Mouse (Mus musculus): ENCODE results near the gene Nrip2. TPM values are rescaled to one million over a fixed set of nuclear protein-coding genes. Genes with fewer than 3 reads are reported as not detected.

Nrip2 gene
- total RNA-seq, 2 experiments from 2014 or later, result not detected

DNA sequence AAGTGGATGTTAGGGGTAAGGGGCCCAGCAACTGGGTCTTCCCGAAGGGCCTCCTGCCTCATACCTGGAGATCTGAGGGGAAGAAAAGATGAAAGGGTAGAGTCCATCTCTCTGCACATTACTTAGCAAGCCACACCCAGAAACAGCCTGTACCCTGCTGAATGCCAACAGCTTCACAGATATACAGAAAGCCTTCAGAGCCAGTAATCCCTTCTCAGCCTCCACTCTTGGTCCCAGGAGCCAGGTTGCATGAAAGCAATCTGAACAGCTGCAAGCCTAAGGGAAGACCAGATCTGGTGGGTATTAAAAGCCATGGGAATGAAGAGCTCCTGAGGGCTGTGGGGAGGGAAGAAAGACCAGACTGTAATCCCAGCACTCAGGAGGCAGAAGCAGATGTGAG is 9.9 kb upstream of the Nrip2 start:
- ATAC-seq (replicated peaks; ENCODE audit: low FRiP score, poor library complexity, severe bottlenecking), result no peak

DNA sequence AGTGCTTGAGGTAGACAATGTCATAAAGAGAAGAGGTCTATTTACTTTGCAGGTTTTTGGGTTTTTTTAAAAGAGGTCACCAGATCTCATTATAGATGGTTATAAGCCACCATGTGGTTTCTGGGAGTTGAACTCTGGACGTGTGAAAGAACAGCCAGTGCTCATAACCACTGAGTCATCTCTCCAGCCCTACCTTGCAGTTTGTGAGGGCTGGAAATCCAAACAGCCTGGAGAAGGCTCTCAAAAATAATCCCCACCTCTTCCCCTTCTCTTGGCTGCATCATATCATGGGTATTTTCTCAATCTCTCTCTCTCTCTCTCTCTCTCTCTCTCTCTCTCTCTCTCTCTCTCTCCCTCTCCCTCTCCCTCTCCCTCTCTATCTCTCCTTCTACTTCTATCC is 8.4 kb upstream of the Nrip2 start:
- ATAC-seq (replicated peaks; ENCODE audit: low FRiP score, poor library complexity, severe bottlenecking), result no peak

DNA sequence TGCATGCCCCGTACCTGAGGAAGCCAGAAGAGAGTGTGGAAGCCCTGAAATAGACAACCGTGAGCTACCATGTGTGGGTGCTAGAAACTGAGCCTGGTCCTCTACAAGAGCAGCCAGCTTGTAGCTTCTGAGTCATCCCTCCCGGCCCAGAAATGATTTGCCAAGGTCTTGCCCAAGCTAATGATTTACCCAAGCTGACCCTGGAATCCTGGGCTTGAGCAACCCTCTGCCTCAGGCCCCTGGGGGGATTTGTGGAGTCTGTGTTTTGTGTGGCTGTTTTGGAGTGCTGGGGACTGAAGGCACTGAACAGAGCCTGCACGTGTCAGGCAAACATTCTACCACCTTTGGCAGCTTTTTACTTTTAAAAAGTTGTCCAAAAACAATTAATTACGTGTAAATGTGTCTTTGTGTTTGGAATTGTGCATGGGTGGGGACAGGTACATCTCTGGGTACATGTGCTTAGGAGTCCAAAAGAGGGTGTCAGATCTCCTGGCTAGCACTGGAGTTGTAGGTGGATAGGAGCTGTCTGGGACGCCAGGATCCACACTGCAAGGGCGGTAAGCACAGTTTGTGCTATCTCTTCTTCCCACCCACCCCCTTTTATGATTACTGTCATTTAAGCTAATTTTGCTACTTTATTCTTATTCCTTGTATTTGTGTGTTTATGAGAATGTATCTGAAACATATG is 1.4 kb upstream of the Nrip2 start:
- ATAC-seq (replicated peaks; ENCODE audit: low FRiP score, poor library complexity, severe bottlenecking), result no peak

DNA sequence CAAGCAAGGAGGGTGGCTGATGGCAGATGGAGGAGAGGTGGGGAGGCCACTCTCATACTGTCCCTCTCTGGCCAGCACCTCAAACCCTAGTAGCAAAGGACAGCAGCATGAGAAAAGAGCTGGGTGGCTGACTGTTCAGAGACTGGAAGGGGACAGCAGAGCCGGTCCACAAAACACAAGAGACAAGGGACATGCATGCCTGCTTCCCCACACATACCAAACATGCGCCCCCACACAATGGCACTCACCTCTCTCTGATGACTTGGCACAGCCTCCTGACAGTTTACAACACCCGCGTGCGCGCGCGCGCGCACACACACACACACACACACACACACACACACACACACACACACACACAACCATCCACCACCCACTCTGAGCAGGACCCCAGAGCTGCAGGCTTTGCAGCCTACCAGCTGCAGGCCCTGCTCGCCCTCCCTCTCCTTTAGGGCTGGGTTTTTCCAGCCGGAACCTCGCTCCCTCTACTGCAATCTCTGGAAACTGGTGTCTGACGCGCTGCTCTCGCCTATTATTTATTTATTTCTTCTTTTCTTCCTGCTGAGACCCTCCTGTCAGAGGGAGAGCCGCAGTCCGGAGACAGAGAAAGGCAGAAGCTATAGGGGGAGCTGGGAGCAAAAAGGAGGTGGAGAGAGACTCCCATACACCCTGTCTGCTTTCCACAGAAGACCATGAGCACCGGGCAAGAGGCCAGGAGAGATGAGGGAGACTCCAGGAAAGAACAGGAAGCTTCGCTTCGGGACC is 507 bp downstream of the Nrip2 start:
- no peak for ATAC-seq (replicated peaks; ENCODE audit: low FRiP score, poor library complexity, severe bottlenecking)

DNA sequence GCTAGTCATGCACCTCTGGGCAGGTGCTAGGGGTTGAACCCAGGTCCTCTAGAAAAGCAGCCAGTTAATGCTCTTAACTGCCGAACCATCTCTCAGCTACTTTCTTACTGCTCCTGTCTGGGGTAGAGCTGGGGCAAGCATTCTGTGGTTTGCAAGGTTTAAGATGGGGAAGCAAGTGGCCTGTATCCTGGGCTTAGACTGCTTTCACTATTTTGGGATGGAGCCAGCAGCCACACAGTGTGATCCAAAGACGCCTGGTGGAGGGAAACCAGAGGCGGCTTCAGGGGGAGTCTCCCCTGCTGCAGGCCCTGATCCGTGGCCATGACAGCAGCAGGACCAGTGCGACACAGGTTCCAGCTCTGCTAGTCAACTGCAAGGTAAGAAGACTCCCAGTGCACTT is 5.6 kb downstream of the Nrip2 start:
- ATAC-seq (replicated peaks; ENCODE audit: low FRiP score, poor library complexity, severe bottlenecking), result no peak

DNA sequence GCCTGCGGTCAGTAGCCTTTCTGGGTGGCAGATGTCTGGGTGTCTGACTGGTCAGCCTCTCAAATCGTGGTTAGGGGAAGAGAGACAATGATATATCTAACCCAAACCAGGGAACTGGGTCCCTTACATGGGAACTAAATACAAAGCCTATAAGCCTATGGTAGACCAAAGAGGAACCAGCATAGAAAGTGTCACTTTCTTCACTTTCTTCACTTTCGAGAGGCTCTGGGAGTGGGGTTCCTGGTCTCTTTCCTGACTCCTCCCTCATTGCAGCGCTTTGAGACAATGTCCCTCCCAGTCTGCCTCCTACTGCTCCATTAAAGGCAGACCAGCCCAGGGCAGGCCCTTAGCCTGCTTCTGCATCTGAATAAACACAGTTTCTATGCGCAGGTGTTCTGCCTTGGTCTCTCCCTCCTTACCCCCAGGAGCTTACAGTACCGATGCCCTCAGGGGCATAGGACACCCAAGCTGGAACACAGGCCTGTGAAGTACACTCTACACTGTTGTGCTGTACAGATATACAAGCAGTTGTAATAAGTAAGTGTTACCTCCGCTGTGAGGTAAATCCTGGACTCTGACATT is 9.5 kb downstream of the Nrip2 start:
- no peak for ATAC-seq (replicated peaks; ENCODE audit: low FRiP score, poor library complexity, severe bottlenecking)

DNA sequence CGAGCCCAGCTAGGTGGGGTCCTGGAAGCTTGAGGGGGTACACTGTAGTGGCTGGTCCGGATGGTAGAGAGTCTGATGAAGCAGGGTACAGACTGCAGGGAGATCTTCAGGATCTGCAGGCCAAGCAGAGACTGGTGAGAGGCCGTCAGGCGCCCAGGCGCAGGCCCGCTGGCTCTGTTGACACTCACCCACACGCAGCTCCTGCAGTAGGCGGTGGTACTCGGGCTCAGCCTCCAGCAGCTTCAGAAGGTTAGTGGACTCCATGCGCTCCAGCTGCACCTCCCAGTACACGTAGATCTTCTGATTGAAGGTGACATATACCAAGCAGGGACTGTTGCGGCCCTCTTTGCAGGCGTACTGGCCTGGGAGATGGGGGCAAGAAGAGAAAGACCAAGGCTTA is 11.2 kb downstream of the Nrip2 start:
- ATAC-seq (replicated peaks; ENCODE audit: low FRiP score, poor library complexity, severe bottlenecking), result no peak

DNA sequence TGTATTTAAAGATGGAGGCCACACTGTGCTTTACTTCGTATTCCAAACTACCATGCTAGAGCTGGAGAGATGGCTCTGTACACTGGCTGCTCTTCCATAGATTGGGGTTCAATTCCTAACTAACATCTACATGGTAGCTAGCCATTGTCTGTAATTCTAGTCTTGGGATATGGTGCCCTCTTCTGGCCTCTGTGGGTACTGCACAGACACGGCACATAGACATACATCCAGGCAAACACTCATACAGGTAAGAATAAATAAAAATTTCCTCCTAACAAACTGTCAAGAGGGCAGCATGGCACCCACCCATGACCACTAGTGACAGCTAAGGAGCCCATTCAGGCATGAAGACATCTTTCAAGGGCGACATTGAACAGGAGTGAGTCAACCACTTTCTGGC is 12.0 kb downstream of the Nrip2 start:
- ATAC-seq (replicated peaks; ENCODE audit: low FRiP score, poor library complexity, severe bottlenecking), result peak; percentile 61; the same call in 1 of the 2 replicates

DNA sequence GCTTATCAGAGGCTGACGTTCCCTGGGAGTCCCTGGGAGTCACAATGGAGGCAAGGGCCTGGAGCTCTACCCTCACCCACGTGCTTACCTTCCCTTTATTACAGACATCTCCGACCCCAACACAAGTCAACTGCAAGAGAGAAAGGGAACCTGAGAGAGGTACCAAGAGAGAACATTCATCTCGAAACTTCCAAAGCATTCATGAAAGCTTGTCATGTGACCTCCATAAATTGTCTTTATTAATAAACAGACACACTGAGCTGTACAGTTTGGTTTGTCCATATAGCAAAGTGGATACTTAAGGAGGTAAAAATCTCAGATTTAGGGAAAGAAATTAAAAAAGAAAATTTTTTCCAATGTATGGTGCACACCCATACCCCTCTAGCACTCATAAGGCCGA is 17.1 kb downstream of the Nrip2 start:
- no peak for ATAC-seq (replicated peaks; ENCODE audit: low FRiP score, poor library complexity, severe bottlenecking)

DNA sequence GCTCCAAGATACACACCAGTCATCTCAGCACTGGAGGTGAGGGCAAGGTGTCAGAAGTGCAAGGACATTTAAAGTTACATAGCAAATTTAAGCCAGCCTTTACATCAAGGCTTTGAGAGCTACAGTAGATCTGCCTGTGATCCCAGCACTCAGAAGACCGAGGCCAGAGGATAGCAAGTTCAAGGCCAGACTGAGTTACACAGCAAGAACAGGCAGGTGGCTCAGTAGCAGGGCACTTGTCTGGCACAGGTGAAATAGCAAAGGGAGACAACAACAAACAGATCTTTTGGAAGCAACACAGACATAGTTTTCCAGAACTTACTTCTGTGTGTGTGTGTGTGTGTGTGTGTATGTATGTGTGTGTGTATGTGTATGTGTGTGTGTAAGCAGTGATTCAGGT is 19.0 kb downstream of the Nrip2 start:
- no peak for ATAC-seq (replicated peaks; ENCODE audit: low FRiP score, poor library complexity, severe bottlenecking)

DNA sequence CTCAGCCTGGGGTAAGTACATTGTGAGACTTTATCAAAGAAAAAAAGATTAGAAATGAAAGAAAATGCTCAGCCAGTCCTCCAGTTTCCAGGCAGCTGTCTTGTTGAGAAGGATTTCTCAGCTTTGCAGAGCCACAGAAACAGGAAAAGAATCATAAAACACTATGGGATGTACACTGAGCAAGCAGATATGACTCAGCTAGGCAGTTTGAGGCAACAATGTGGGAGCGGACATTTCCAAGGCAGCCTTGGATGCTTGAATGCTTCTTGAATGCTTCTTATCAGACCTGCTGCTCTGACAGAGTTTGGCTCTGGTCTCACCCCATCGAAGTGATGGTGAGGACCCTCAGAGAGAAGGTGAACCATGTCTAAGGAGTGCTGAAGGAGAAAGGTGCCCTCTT is 21.9 kb downstream of the Nrip2 start:
- ATAC-seq (replicated peaks; ENCODE audit: low FRiP score, poor library complexity, severe bottlenecking), result no peak

DNA sequence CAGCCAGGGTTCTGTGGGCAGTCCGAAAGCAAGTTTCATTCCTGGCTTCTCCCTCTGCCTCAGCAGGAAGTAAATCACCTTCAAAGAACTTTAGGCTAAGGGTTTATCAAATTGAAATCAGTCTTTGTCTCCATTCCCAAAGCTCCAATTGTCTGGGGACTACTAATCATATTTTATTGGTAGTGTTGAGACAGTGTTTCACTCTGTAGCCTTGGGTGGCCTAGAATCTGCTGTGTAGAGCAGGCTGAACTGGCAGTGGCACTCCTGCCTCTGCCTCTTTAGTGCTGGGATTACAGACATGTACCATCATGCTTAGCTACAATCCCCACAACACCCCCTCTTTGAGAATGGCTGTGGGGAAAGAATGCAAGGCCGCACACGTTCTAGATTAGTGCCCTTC is 22.4 kb downstream of the Nrip2 start:
- ATAC-seq (replicated peaks; ENCODE audit: low FRiP score, poor library complexity, severe bottlenecking), result no peak

DNA sequence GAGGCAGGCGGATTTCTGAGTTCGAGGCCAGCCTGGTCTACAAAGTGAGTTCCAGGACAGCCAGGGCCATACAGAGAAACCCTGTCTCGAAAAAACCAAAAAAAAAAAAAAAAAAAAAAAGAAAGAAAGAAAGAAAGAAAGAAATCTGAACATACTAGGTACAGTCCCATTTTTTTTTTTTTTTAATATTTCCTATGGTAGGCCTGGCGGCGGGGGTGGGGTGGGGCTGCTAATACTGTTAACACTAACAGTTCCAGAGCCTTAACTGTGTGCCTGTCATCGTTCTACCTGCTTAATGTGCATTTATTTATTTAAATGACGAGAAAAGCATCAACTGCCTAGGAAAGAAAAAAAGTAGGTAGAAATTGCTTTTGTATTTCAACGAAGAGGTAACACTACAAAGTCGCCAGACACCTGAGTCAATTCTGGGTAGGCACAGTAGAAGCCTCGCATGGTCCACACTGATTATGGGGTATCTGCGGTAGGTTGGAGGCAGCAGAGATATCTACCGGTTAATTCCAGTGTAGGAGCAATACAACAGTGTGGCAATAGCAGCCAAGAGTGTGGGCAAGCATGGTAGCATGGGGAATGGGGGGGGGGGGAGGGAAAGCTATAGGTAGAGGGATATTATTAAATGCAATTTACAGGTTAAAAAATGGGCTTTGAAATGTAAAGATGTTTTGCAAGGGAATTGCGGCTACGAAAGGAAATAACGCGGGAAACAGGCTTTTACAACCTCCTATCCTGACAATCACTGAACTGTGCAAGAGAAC is 24.6 kb downstream of the Nrip2 start:
- ATAC-seq (replicated peaks; ENCODE audit: low FRiP score, poor library complexity, severe bottlenecking), result peak; percentile 40; the same call in 1 of the 2 replicates

DNA sequence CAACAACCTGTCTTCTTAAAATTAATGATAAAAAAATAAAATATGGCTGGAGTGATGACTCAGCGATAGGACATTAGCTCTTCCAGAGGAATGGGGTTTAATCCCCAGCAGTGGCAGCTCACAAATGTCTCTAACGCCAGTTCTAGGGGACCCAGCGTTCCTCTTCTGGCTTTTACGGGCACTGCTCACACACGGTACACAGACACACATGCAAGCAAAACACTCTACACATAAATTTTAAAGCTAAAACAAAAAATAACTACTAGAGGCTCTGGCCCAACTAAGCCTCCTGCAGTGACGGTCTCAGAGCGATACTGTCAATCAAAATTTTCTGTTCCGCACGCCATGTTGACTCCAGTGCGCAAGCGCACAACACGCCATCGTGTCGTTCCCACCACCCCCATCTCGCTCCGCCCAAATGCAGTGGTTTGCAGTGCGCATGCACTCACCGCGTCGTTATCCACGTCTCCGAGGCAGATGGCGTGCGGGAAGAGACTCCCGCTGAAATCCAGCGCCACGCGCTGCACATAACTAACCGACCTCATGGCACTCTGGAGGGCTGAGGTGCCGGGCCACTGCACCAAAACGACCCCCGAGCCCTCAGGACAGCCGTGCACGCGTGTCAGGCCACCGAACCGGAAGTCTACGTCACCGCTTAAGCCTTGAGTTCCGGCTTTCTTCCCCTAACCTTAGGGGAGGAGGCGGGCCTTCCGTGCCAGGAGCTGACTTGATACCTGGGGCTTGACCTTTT is 25.3 kb downstream of the Nrip2 start, which contains the start of gene Itfg2:
TSS of gene Itfg2 (minus strand) at position 663 of the 751 bp plus-strand sequence.
- ATAC-seq (replicated peaks; ENCODE audit: low FRiP score, poor library complexity, severe bottlenecking), result peak; percentile 97

DNA sequence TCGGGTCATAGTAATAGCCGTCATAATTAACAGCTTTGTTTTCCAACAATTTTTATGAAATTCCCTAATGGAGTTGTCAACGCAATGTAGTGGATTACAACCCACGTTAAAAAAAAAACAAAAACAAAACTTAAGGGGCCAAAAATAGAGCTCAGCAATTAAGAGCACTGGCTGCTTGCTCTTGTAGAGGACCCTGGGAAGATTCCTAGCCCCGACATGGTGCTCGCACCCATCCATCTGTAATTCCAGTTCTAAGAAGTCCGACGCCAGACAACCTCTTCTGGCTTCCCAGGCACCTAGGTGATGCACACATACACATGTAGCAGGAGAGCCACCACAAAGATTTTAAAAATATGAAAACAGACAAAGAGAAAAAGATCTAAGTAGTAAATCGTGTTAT is 25.9 kb downstream of the Nrip2 start:
- ATAC-seq (replicated peaks; ENCODE audit: low FRiP score, poor library complexity, severe bottlenecking), result no peak

DNA sequence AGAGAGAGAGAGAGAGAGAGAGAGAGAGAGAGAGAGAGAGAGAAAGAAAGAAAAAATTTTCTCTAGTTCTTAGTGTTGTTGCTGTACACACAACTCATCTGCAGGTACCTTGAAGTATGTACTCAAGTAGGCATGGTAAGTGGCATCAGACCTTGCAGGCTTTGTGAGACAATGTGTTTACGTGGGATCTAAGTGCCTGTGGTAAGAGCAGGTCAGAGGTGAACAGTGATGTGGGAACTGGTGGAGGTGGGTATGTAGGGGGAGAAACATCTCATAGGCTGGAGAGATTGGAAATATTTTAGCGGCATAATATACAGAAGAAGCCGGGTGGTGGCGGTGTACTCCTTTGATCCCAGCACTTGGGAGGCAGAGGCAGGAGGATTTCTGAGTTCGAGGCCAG is 28.5 kb downstream of the Nrip2 start:
- ATAC-seq (replicated peaks; ENCODE audit: low FRiP score, poor library complexity, severe bottlenecking), result no peak

DNA sequence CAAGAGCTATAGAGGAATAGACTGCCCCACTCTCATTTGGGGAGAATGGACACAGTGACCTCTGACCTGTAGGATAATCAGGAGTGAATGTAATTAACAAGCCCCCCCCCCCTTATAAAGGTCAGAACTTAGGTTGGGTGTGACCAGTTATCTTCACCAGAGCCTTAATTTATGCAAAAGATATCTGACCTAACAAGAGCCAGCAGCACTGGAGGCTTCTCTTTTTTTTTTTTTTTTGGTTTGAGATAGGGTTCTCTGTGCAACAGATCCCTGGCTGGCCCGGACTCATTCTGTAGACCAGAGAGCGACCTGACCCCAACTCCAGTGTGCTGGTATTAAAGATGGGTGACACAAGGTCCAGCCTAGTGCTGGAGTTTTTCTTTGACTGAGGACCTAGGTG is 30.2 kb downstream of the Nrip2 start:
- ATAC-seq (replicated peaks; ENCODE audit: low FRiP score, poor library complexity, severe bottlenecking), result no peak

DNA sequence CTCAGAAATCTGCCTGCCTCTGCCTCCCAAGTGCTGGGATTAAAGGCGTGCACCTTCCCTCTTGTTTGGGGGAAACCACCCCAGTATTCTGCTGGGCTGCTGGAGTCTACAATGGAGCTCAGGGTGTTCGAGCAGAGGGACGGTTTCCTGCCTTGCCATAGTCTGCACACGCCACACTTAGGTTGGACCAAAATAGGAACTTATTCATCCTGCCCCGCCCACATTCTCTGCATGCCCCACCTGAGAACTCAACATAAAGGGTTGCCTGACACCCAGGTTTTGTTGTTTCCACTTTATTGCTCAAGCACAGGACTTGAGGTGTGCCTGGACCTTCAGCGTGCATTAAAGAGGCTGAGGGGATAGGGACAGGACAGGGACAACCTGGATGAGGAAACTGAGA is 30.7 kb downstream of the Nrip2 start:
- no peak for ATAC-seq (replicated peaks; ENCODE audit: low FRiP score, poor library complexity, severe bottlenecking)

DNA sequence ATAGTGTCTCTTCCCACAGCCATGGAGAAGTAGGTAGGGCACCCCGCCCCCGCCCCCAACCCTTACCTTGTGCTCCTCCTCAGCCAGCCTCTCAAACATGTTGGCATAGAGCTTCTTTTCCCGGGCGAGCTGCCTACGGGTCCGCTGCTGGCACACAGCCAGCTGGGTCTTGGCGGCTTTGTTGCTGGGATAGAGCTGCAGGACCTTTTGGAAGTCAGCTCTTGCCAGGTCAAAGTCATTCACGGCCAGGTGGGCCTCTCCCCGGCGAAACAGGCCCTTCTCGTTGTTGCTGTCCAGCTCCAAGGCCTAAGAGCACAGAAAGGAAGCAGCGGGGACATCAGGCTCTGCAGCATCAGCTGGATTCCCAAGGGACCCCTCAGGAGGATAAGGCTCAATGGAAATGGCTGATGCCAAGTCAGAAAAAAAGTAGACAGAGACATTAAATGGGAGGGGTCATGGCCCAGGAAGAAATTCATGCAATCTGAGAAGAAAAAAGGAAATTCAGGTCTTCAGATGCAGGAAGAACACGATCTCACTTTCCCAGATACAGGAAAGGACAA is 33.3 kb downstream of the Nrip2 start:
- ATAC-seq (replicated peaks; ENCODE audit: low FRiP score, poor library complexity, severe bottlenecking), result no peak
